ENCODE assay signal across 11 mouse cellular contexts in the genomic region with DNA sequence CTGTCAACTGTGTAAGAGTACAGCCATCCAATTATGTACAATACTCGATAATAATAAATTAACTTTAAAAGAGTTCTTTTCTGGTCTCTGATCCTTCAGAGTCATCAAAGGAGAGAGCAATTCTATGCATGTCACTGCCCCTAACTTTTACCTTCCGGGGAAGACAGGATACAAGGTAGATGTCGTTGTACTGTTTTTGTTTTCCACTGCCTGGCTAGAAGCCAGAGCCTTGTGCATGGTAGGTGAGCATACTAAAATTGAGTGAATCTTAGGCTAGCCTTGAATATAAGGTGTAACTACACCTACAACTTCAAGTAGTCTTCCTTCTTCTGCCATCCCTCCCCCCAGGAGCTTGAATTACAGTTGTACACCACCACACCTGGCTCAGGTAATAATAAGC. TPM values are rescaled to one million over a fixed set of nuclear protein-coding genes. Genes with fewer than 3 reads are reported as not detected.
DNase-seq lines count a peak whose midpoint lies in the region; ATAC-seq lines count a peak whose summit lies in the region.
"Had no signal": no experiment of that assay in that cellular context is flagged by ENCODE, and none has a peak within 500 bp of the region (broad histone marks: within the 10 kb centered on the region; RNA-seq: fewer than 3 reads in every experiment).

No protein-coding gene starts in this region.

- ATAC-seq in hindbrain, embryonic 12.5 days (ENCODE audit: low FRiP score): no peak
- ATAC-seq in hindbrain, embryonic 13.5 days (ENCODE audit: low FRiP score): no peak
- no peak for ATAC-seq in midbrain, embryonic 13.5 days
- ATAC-seq in midbrain, embryonic 15.5 days (replicated peaks): no peak
- ATAC-seq in forebrain, embryonic 15.5 days (replicated peaks): no peak
- ATAC-seq in stomach, embryonic 15.5 days (ENCODE audit: insufficient read depth, low FRiP score, low read depth): no peak
- ATAC-seq: activated CD4-positive, CD25-positive, alpha-beta regulatory T cell, adult 4 months had no signal

- H3K4me2 ChIP-seq in hindbrain, embryonic 12.5 days (replicated peaks): peak overlapping the region; percentile 94; the same call in 1 of the 2 replicates
- H3K4me2 ChIP-seq in hindbrain, embryonic 13.5 days: no peak overlapping the region
- H3K4me2 ChIP-seq in midbrain, embryonic 13.5 days (replicated peaks): peak overlapping the region; percentile 93
- no peak overlapping the region for H3K4me2 ChIP-seq in midbrain, embryonic 15.5 days
- H3K4me2 ChIP-seq in forebrain, embryonic 15.5 days (replicated peaks): peak overlapping the region; percentile 78
- peak overlapping the region; percentile 88 for H3K4me2 ChIP-seq in stomach, embryonic 15.5 days

- H3K4me3 ChIP-seq in hindbrain, embryonic 12.5 days: no peak overlapping the region
- H3K4me3 ChIP-seq in hindbrain, embryonic 13.5 days: no peak overlapping the region
- peak overlapping the region; percentile 59; the same call in 1 of the 2 replicates for H3K4me3 ChIP-seq in midbrain, embryonic 13.5 days (replicated peaks)
- no peak overlapping the region for H3K4me3 ChIP-seq in midbrain, embryonic 15.5 days
- peak overlapping the region; percentile 54; the same call in 1 of the 2 replicates for H3K4me3 ChIP-seq in forebrain, embryonic 15.5 days
- H3K4me3 ChIP-seq in stomach, embryonic 15.5 days (replicated peaks): no peak overlapping the region

- H3K36me3 ChIP-seq in hindbrain, embryonic 12.5 days: no peaks in the 10 kb centered on the region
- no peaks in the 10 kb centered on the region for H3K36me3 ChIP-seq in hindbrain, embryonic 13.5 days
- H3K36me3 ChIP-seq in midbrain, embryonic 13.5 days: no peaks in the 10 kb centered on the region
- no peaks in the 10 kb centered on the region for H3K36me3 ChIP-seq in midbrain, embryonic 15.5 days (replicated peaks)
- no peaks in the 10 kb centered on the region for H3K36me3 ChIP-seq in forebrain, embryonic 15.5 days
- H3K36me3 ChIP-seq in stomach, embryonic 15.5 days: no peaks in the 10 kb centered on the region

- DNase-seq in right cerebral cortex, postnatal 14 days: no peak
- DNase-seq in gastrocnemius, postnatal 4 days (ENCODE audit: low spot score in 2 of 2): no peak
- DNase-seq: embryo, embryonic 11 days; thymus, postnatal 14 days had no signal

- H3K4me1 ChIP-seq in hindbrain, embryonic 12.5 days: peaks cover 21% of the 10 kb centered on the region
- H3K4me1 ChIP-seq in hindbrain, embryonic 13.5 days (replicated peaks): peaks cover 22% of the 10 kb centered on the region
- H3K4me1 ChIP-seq in midbrain, embryonic 13.5 days (replicated peaks): peaks cover 24% of the 10 kb centered on the region
- H3K4me1 ChIP-seq in midbrain, embryonic 15.5 days: peaks cover 25% of the 10 kb centered on the region
- H3K4me1 ChIP-seq in forebrain, embryonic 15.5 days: peaks cover 28% of the 10 kb centered on the region
- H3K4me1 ChIP-seq in stomach, embryonic 15.5 days: peaks cover 12% of the 10 kb centered on the region

- H3K27ac ChIP-seq in hindbrain, embryonic 12.5 days: no peak overlapping the region
- H3K27ac ChIP-seq in hindbrain, embryonic 13.5 days: no peak overlapping the region
- no peak overlapping the region for H3K27ac ChIP-seq in midbrain, embryonic 13.5 days
- H3K27ac ChIP-seq in midbrain, embryonic 15.5 days: no peak overlapping the region
- H3K27ac ChIP-seq in forebrain, embryonic 15.5 days (replicated peaks): no peak overlapping the region
- H3K27ac ChIP-seq in stomach, embryonic 15.5 days: no peak overlapping the region

- H3K27me3 ChIP-seq in hindbrain, embryonic 12.5 days: no peaks in the 10 kb centered on the region
- no peaks in the 10 kb centered on the region for H3K27me3 ChIP-seq in hindbrain, embryonic 13.5 days
- H3K27me3 ChIP-seq in midbrain, embryonic 13.5 days: no peaks in the 10 kb centered on the region
- no peaks in the 10 kb centered on the region for H3K27me3 ChIP-seq in midbrain, embryonic 15.5 days (replicated peaks)
- no peaks in the 10 kb centered on the region for H3K27me3 ChIP-seq in forebrain, embryonic 15.5 days
- H3K27me3 ChIP-seq in stomach, embryonic 15.5 days (replicated peaks): no peaks in the 10 kb centered on the region

- 91% methylated on average over 3 of the region's 3 CpGs for WGBS in hindbrain, embryonic 12.5 days
- WGBS in hindbrain, embryonic 13.5 days: 86% methylated on average over 3 of the region's 3 CpGs
- 89% methylated on average over 3 of the region's 3 CpGs for WGBS in midbrain, embryonic 13.5 days
- 84% methylated on average over 3 of the region's 3 CpGs for WGBS in midbrain, embryonic 15.5 days
- 53% methylated on average over 3 of the region's 3 CpGs for WGBS in forebrain, embryonic 15.5 days
- 81% methylated on average over 3 of the region's 3 CpGs for WGBS in stomach, embryonic 15.5 days

- no peaks in the 10 kb centered on the region for H3K9me3 ChIP-seq in hindbrain, embryonic 12.5 days (replicated peaks)
- no peaks in the 10 kb centered on the region for H3K9me3 ChIP-seq in hindbrain, embryonic 13.5 days
- no peaks in the 10 kb centered on the region for H3K9me3 ChIP-seq in midbrain, embryonic 13.5 days
- H3K9me3 ChIP-seq in midbrain, embryonic 15.5 days: no peaks in the 10 kb centered on the region
- no peaks in the 10 kb centered on the region for H3K9me3 ChIP-seq in forebrain, embryonic 15.5 days
- no peaks in the 10 kb centered on the region for H3K9me3 ChIP-seq in stomach, embryonic 15.5 days

- H3K9ac ChIP-seq in hindbrain, embryonic 12.5 days: no peak overlapping the region
- no peak overlapping the region for H3K9ac ChIP-seq in hindbrain, embryonic 13.5 days
- H3K9ac ChIP-seq in midbrain, embryonic 13.5 days (replicated peaks): no peak overlapping the region
- H3K9ac ChIP-seq in midbrain, embryonic 15.5 days: no peak overlapping the region
- no peak overlapping the region for H3K9ac ChIP-seq in forebrain, embryonic 15.5 days (replicated peaks)
- no peak overlapping the region for H3K9ac ChIP-seq in stomach, embryonic 15.5 days

RNA-seq across cellular contexts. Expression of a gene that starts 10.9 kb away (rescaled TPM):
- 24.9 and 25.7 TPM in 2 replicates for polyA plus RNA-seq in hindbrain, embryonic 12.5 days (2016; fragmentation: Nextera tagmentation; extraction: Ambion mirVana)
- polyA plus RNA-seq in hindbrain, embryonic 13.5 days (2015; fragmentation: Nextera tagmentation; extraction: Ambion mirVana): 27.1 and 27.2 TPM in 2 replicates
- 33.8 and 35.1 TPM in 2 replicates for polyA plus RNA-seq in midbrain, embryonic 13.5 days (2015; fragmentation: Nextera tagmentation; extraction: Ambion mirVana)
- 24.4 and 25.3 TPM in 2 replicates for polyA plus RNA-seq in midbrain, embryonic 15.5 days (2015; fragmentation: Nextera tagmentation; extraction: Ambion mirVana)
- polyA plus RNA-seq in forebrain, embryonic 15.5 days (2015; fragmentation: Nextera tagmentation; extraction: Ambion mirVana): 52.4 and 55.1 TPM in 2 replicates
- 17.9 and 19.7 TPM in 2 replicates for polyA plus RNA-seq in stomach, embryonic 15.5 days (2015; fragmentation: Nextera tagmentation; extraction: Ambion mirVana)
- total RNA-seq in gastrocnemius, postnatal 4 days (2021): 10 to 100 TPM; 51.1 to 53.0 TPM

RNA-seq across cellular contexts. Expression of a gene that starts 32.8 kb away (rescaled TPM):
- 31.3 and 31.8 TPM in 2 replicates for polyA plus RNA-seq in hindbrain, embryonic 12.5 days (2016; fragmentation: Nextera tagmentation; extraction: Ambion mirVana)
- 39.0 and 45.1 TPM in 2 replicates for polyA plus RNA-seq in hindbrain, embryonic 13.5 days (2015; fragmentation: Nextera tagmentation; extraction: Ambion mirVana)
- polyA plus RNA-seq in midbrain, embryonic 13.5 days (2015; fragmentation: Nextera tagmentation; extraction: Ambion mirVana): 45.0 and 47.9 TPM in 2 replicates
- 40.1 and 44.0 TPM in 2 replicates for polyA plus RNA-seq in midbrain, embryonic 15.5 days (2015; fragmentation: Nextera tagmentation; extraction: Ambion mirVana)
- 47.7 and 48.1 TPM in 2 replicates for polyA plus RNA-seq in forebrain, embryonic 15.5 days (2015; fragmentation: Nextera tagmentation; extraction: Ambion mirVana)
- 9.8 and 12.6 TPM in 2 replicates for polyA plus RNA-seq in stomach, embryonic 15.5 days (2015; fragmentation: Nextera tagmentation; extraction: Ambion mirVana)
- 1 to 10 TPM; 4.9 to 7.7 TPM for total RNA-seq in gastrocnemius, postnatal 4 days (2021)

RNA-seq across cellular contexts. Expression of a gene that starts 50.4 kb away (rescaled TPM):
- polyA plus RNA-seq in hindbrain, embryonic 12.5 days (2016; fragmentation: Nextera tagmentation; extraction: Ambion mirVana): 4.5 TPM in 2 replicates
- 3.2 and 3.8 TPM in 2 replicates for polyA plus RNA-seq in hindbrain, embryonic 13.5 days (2015; fragmentation: Nextera tagmentation; extraction: Ambion mirVana)
- 3.0 and 3.7 TPM in 2 replicates for polyA plus RNA-seq in midbrain, embryonic 13.5 days (2015; fragmentation: Nextera tagmentation; extraction: Ambion mirVana)
- 3.9 and 4.4 TPM in 2 replicates for polyA plus RNA-seq in midbrain, embryonic 15.5 days (2015; fragmentation: Nextera tagmentation; extraction: Ambion mirVana)
- polyA plus RNA-seq in forebrain, embryonic 15.5 days (2015; fragmentation: Nextera tagmentation; extraction: Ambion mirVana): 3.5 and 3.8 TPM in 2 replicates
- polyA plus RNA-seq in stomach, embryonic 15.5 days (2015; fragmentation: Nextera tagmentation; extraction: Ambion mirVana): 3.2 and 3.7 TPM in 2 replicates
- 1 to 10 TPM; 7.0 to 7.6 TPM for total RNA-seq in gastrocnemius, postnatal 4 days (2021)

Comparison
In these comparisons a context has a peak if more than half of its experiments do, and no peak if none do; other contexts are left out.
1. H3K4me2 ChIP-seq: peak in hindbrain, embryonic 12.5 days (single experiment), midbrain, embryonic 13.5 days (single experiment), forebrain, embryonic 15.5 days (single experiment) and stomach, embryonic 15.5 days (single experiment); none in hindbrain, embryonic 13.5 days (single experiment) and midbrain, embryonic 15.5 days (single experiment).
2. H3K4me3 ChIP-seq: peak in midbrain, embryonic 13.5 days (single experiment) and forebrain, embryonic 15.5 days (single experiment); none in hindbrain, embryonic 12.5 days (single experiment), hindbrain, embryonic 13.5 days (single experiment), midbrain, embryonic 15.5 days (single experiment) and stomach, embryonic 15.5 days (single experiment).